Mouse (Mus musculus) neural tube, embryonic 15.5 days (tissue): ENCODE data around the gene Gm7137. TPM values are rescaled to one million over a fixed set of nuclear protein-coding genes. Genes with fewer than 3 reads are reported as not detected.
"Not testable (repeated sequence)": the region's sequence is repeated elsewhere in the genome, so short reads cannot be mapped to it uniquely, and the experiment has no call there.

Experiments
- ATAC-seq: fragments of 200-750 bp; cut with Nextera tagmentation; 2 replicates; pipeline ENCODE4 v1.8.0; 2017; ENCODE audit warnings: mild to moderate bottlenecking, moderate TSS enrichment, moderate library complexity; ENCODE audit not compliant: low FRiP score
- H3K27ac ChIP-seq: fragments of 300-500 bp; sonication (generic); replicated peaks from 2 replicates; pipeline ENCODE4 v1.5.1; 2015; ENCODE audit warnings: mild to moderate bottlenecking, inconsistent platforms
- H3K27me3 ChIP-seq: fragments of 300-500 bp; sonication (generic); replicated peaks from 2 replicates; pipeline ENCODE4 v1.6.1; 2015; ENCODE audit warnings: inconsistent platforms
- H3K36me3 ChIP-seq: fragments of 300-500 bp; sonication (generic); 2 replicates; pipeline ENCODE4 v1.6.1; 2015; ENCODE audit warnings: inconsistent platforms
- H3K4me1 ChIP-seq: fragments of 300-500 bp; sonication (generic); 2 replicates; pipeline ENCODE4 v1.6.1; 2015; ENCODE audit warnings: inconsistent platforms
- H3K4me2 ChIP-seq: fragments of 300-500 bp; sonication (generic); 2 replicates; pipeline ENCODE4 v1.6.1; 2015; ENCODE audit warnings: inconsistent platforms, mild to moderate bottlenecking, moderate library complexity
- H3K4me3 ChIP-seq: fragments of 300-500 bp; sonication (generic); replicated peaks from 2 replicates; pipeline ENCODE4 v1.5.1; 2015; ENCODE audit warnings: mild to moderate bottlenecking, inconsistent platforms
- H3K9ac ChIP-seq: fragments of 300-500 bp; sonication (generic); replicated peaks from 2 replicates; pipeline ENCODE4 v1.6.1; 2015; ENCODE audit warnings: mild to moderate bottlenecking, inconsistent platforms
- H3K9me3 ChIP-seq: fragments of 300-500 bp; sonication (generic); replicated peaks from 2 replicates; pipeline ENCODE4 v1.6.1; 2016; ENCODE audit warnings: inconsistent platforms
- whole genome bisulfite sequencing: fragments of 180-500 bp; shearing (Covaris S2); methylation state at CpG from one replicate; pipeline ENCODE4 v1.1.7; 2015; ENCODE audit warnings: mixed read lengths; 5-methylcytosine and 5-hydroxymethylcytosine counted together
- polyA plus RNA-seq: library from polyadenylated mRNA; unstranded; fragments of >200 nt; fragmentation: Nextera tagmentation; extraction: Ambion mirVana; gene quantifications from 2 replicates; pipeline ENCODE4 v1.2.1, GENCODE M21; 2015

Gene Gm7137
- polyA plus RNA-seq, 1 experiment from 2014 or later: not detected

GRCm38 (mm10) chr10:77797677-77798076, 9.7 kb upstream of the Gm7137 start:
- 27% methylated on average over 3 of the region's 3 CpGs for WGBS
- Histone ChIP-seq H3K27ac (no peak overlapping the region), H3K4me2 (no peak overlapping the region), H3K4me1 (0 out of 2 replicates have a peak, but pooled peaks cover 5% of the 10 kb centered on the region), H3K9ac (no peak overlapping the region), H3K27me3 (no peaks in the 10 kb centered on the region), H3K9me3 (no peaks in the 10 kb centered on the region), H3K36me3 (no peaks in the 10 kb centered on the region), H3K4me3 (no peak overlapping the region)
- no peak for ATAC-seq

GRCm38 (mm10) chr10:77794976-77795375, 7.0 kb upstream of the Gm7137 start, which contains the start of gene Gm9639:
Gm9639 (minus strand) TSS chr10:77795076.
- H3K36me3 ChIP-seq: no peaks in the 10 kb centered on the region
- no peak within 1 kb of the TSS for H3K9ac ChIP-seq
- H3K27ac ChIP-seq: no peak within 1 kb of the TSS
- H3K9me3 ChIP-seq: no peaks in the 10 kb centered on the region
- H3K27me3 ChIP-seq: no peaks in the 10 kb centered on the region
- ATAC-seq: no peak
- H3K4me2 ChIP-seq: no peak within 1 kb of the TSS
- WGBS: 56% methylated on average over 2 of the region's 2 CpGs
- H3K4me1 ChIP-seq: 0 out of 2 replicates have a peak, but pooled peaks cover 5% of the 10 kb centered on the region
- no peak within 1 kb of the TSS for H3K4me3 ChIP-seq

GRCm38 (mm10) chr10:77788621-77789020, 621 bp upstream of the Gm7137 start:
- Histone ChIP-seq H3K4me1 (no peaks in the 10 kb centered on the region), H3K4me2 (no peak overlapping the region), H3K27ac (no peak overlapping the region), H3K36me3 (no peaks in the 10 kb centered on the region), H3K9me3 (no peaks in the 10 kb centered on the region), H3K9ac (no peak overlapping the region), H3K27me3 (no peaks in the 10 kb centered on the region), H3K4me3 (no peak overlapping the region)
- no peak for ATAC-seq
- WGBS: 71% methylated on average over 2 of the region's 2 CpGs

- not testable (repeated sequence) for H3K36me3 ChIP-seq, H3K4me2 ChIP-seq, H3K4me3 ChIP-seq, H3K27me3 ChIP-seq, H3K4me1 ChIP-seq, ATAC-seq, H3K9ac ChIP-seq, H3K27ac ChIP-seq, H3K9me3 ChIP-seq
- WGBS: 92% methylated on average over 3 of the region's 3 CpGs
Observed at GRCm38 (mm10) chr10:77783396-77783795, 4.6 kb downstream of the Gm7137 start.

- not testable (repeated sequence) for H3K36me3 ChIP-seq, H3K4me2 ChIP-seq, H3K27me3 ChIP-seq, H3K9me3 ChIP-seq, H3K27ac ChIP-seq, H3K9ac ChIP-seq, H3K4me3 ChIP-seq, H3K4me1 ChIP-seq, ATAC-seq
- 47% methylated on average over 1 of the region's 1 CpGs for WGBS
Observed at GRCm38 (mm10) chr10:77782442-77782841, 5.6 kb downstream of the Gm7137 start, which contains the start of gene Gm3250. Gm3250 (minus strand) TSS chr10:77782542.

GRCm38 (mm10) chr10:77776844-77777243, 11.2 kb downstream of the Gm7137 start, which contains the start of gene Gm7138:
Gm7138 (minus strand) TSS chr10:77776944.
- ATAC-seq, H3K4me2 ChIP-seq, H3K9me3 ChIP-seq, H3K27ac ChIP-seq, H3K36me3 ChIP-seq, H3K4me1 ChIP-seq, H3K9ac ChIP-seq, H3K27me3 ChIP-seq, H3K4me3 ChIP-seq: not testable (repeated sequence)
- WGBS: 83% methylated on average over 1 of the region's 1 CpGs

GRCm38 (mm10) chr10:77772142-77772541, 15.9 kb downstream of the Gm7137 start:
- H3K4me2 ChIP-seq, H3K9me3 ChIP-seq, H3K4me3 ChIP-seq, H3K27me3 ChIP-seq, ATAC-seq, H3K9ac ChIP-seq, H3K27ac ChIP-seq, H3K4me1 ChIP-seq, H3K36me3 ChIP-seq: not testable (repeated sequence)
- 87% methylated on average over 3 of the region's 3 CpGs for WGBS

- WGBS: 57% methylated on average over 1 of the region's 1 CpGs
- not testable (repeated sequence) for H3K27me3 ChIP-seq, H3K27ac ChIP-seq, H3K4me3 ChIP-seq, H3K36me3 ChIP-seq, H3K9ac ChIP-seq, H3K4me2 ChIP-seq, H3K4me1 ChIP-seq, H3K9me3 ChIP-seq, ATAC-seq
Observed at GRCm38 (mm10) chr10:77771225-77771624, 16.8 kb downstream of the Gm7137 start, which contains the start of gene Gm3238. Gm3238 (minus strand) TSS chr10:77771325.

GRCm38 (mm10) chr10:77769727-77770126, 18.3 kb downstream of the Gm7137 start:
- Histone ChIP-seq H3K27me3 (no peaks in the 10 kb centered on the region), H3K4me1 (no peaks in the 10 kb centered on the region), H3K36me3 (no peaks in the 10 kb centered on the region), H3K4me3 (no peak overlapping the region), H3K9me3 (no peaks in the 10 kb centered on the region), H3K9ac (no peak overlapping the region), H3K4me2 (no peak overlapping the region), H3K27ac (no peak overlapping the region)
- ATAC-seq: no peak
- WGBS: 95% methylated on average over 1 of the region's 1 CpGs

- H3K27me3 ChIP-seq, H3K9me3 ChIP-seq, H3K36me3 ChIP-seq, ATAC-seq, H3K4me3 ChIP-seq, H3K4me2 ChIP-seq, H3K4me1 ChIP-seq, H3K9ac ChIP-seq, H3K27ac ChIP-seq: not testable (repeated sequence)
- WGBS: 67% methylated on average over 1 of the region's 1 CpGs
Observed at GRCm38 (mm10) chr10:77759582-77759981, 28.4 kb downstream of the Gm7137 start, which contains the start of gene Gm3233. Gm3233 (minus strand) TSS chr10:77759682.

GRCm38 (mm10) chr10:77753448-77753847, 34.6 kb downstream of the Gm7137 start:
- Histone ChIP-seq H3K4me2 (no peak overlapping the region), H3K4me3 (no peak overlapping the region), H3K27ac (no peak overlapping the region), H3K36me3 (no peaks in the 10 kb centered on the region), H3K9me3 (no peaks in the 10 kb centered on the region), H3K4me1 (no peaks in the 10 kb centered on the region), H3K9ac (no peak overlapping the region), H3K27me3 (no peaks in the 10 kb centered on the region)
- ATAC-seq: no peak

GRCm38 (mm10) chr10:77752312-77752711, 35.7 kb downstream of the Gm7137 start:
- not testable (repeated sequence) for H3K27me3 ChIP-seq, H3K9me3 ChIP-seq, H3K9ac ChIP-seq, ATAC-seq, H3K4me2 ChIP-seq, H3K4me1 ChIP-seq, H3K36me3 ChIP-seq, H3K4me3 ChIP-seq, H3K27ac ChIP-seq
- 68% methylated on average over 3 of the region's 3 CpGs for WGBS

GRCm38 (mm10) chr10:77751254-77751653, 36.7 kb downstream of the Gm7137 start, which contains the start of gene Gm9736:
Gm9736 (minus strand) TSS chr10:77751354.
- H3K9me3 ChIP-seq, H3K9ac ChIP-seq, H3K4me3 ChIP-seq, H3K4me2 ChIP-seq, H3K4me1 ChIP-seq, ATAC-seq, H3K36me3 ChIP-seq, H3K27me3 ChIP-seq, H3K27ac ChIP-seq: not testable (repeated sequence)
- 38% methylated on average over 1 of the region's 1 CpGs for WGBS
